Mouse (Mus musculus): ENCODE data around the gene Zfp81. TPM values are rescaled to one million over a fixed set of nuclear protein-coding genes. Genes with fewer than 3 reads are reported as not detected.
"Not testable (repeated sequence)": the region's sequence is repeated elsewhere in the genome, so short reads cannot be mapped to it uniquely, and the experiment has no call there.

Gene Zfp81
- total and polyA plus RNA-seq, 2 experiments, result 0.43 to 2.9 TPM

DNA sequence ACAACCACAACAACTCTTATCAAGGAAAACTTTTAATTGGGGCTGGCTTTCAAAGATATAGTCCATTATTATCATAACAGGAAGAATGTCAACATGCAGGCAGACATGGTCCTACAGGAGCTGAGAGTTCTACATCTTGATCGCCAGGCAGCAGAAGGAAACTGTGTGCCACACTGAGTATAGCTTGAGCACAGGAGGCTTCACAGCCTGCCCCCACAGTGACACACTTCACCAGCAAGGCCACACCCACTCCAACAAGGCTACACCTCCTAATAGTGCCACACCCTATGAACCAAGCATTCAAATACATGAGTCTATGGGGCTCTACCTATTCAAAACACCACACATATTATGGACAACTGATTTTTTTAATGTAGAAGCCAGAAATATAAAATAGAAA, 5.7 kb downstream of the Zfp81 start:
- H3K27me3 ChIP-seq (ENCODE audit: control insufficient read depth, insufficient read depth, low read length), result no peaks in the 10 kb centered on the region
- WGBS, result 100% methylated on average over 1 of the region's 1 CpGs
- DNase-seq (ENCODE audit: extremely low read depth, low read depth, low spot score), result no peak
- no peak overlapping the region for H3K27ac ChIP-seq (replicated peaks; ENCODE audit: insufficient read depth, low read depth, low read length)
- no peak for TF ChIP-seq CTCF (IDR thresholded peaks at IDR 0.05; ENCODE audit: low read depth, low read length)
- TF ChIP-seq POLR2A (IDR thresholded peaks at IDR 0.05; ENCODE audit: extremely low read depth, insufficient read depth, low read length), result no peak
- H3K4me3 ChIP-seq (ENCODE audit: insufficient read depth, low read depth, low read length), result no peak overlapping the region
- peaks cover 3% of the 10 kb centered on the region; the same call in 1 of the 2 replicates for H3K79me2 ChIP-seq (ENCODE audit: control insufficient read depth, insufficient read depth, low read length)
- H3K4me1 ChIP-seq (ENCODE audit: control insufficient read depth, insufficient read depth, low read length), result 0 out of 2 replicates have a peak, but pooled peaks cover under 1% of the 10 kb centered on the region
- H3K36me3 ChIP-seq (ENCODE audit: control insufficient read depth, insufficient read depth, low read length), result no peaks in the 10 kb centered on the region
- H3K9ac ChIP-seq (ENCODE audit: low read depth, low read length), result no peak overlapping the region

DNA sequence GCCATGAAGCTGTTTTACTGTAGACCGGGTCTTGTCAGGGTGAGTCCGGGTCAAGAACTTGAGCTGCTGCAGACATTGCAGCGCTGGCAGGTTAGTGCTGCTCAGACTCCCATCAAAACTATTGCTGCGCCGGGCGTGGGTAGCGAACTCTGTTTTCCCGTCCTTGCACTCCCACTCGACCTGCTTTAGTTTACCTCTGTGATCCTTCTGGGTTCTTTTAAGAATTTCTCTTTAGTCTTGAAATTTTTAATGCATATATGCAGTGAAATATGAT, 68.9 kb downstream of the Zfp81 start:
- not testable (repeated sequence) for H3K4me1 ChIP-seq (ENCODE audit: control insufficient read depth, insufficient read depth, low read length); DNase-seq (ENCODE audit: extremely low read depth, low read depth, low spot score); H3K79me2 ChIP-seq (ENCODE audit: control insufficient read depth, insufficient read depth, low read length); H3K27ac ChIP-seq (replicated peaks; ENCODE audit: insufficient read depth, low read depth, low read length); H3K4me3 ChIP-seq (ENCODE audit: insufficient read depth, low read depth, low read length); H3K36me3 ChIP-seq (ENCODE audit: control insufficient read depth, insufficient read depth, low read length); H3K27me3 ChIP-seq (ENCODE audit: control insufficient read depth, insufficient read depth, low read length); H3K9ac ChIP-seq (ENCODE audit: low read depth, low read length)
- WGBS, result no CpG with 5 or more reads among the region's 9 CpGs

DNA sequence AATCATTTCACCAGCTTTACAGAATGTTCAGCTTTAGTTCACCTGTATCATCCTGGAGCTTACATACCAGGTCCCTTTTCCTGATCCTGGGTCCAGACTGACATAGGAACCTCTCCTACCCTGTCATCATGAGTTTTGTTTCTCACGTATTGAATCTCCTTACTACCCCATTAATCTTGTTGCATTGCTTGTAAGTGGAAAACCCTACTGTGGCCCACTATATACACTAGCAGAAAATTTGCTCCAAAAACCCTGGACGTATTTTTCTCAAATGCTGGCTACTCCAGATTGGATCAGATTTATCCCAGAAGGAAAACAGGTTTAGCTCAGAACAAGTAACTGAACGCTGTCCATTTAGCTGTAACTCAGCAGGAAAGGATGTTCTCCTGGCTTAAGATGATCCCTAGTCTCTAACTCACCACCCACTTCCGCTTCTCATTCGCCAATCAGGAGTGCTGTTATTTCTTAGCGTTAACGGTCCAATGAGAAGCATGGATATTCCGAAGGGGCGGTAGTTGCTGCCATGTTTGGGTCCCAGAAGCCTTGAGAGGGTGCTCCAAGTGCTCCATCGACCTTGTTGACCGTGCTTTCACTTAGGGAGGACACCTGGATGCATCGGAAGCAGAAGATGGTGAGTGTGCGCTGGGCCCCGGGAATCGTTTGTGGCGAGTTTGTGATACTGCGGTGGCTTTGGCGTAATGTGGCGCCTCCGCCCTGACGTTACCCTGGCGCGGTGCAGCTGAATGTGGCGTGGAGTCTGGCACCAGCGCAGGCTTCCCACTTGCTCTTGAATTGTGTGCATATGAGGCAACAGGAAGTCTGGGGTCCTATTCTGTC, 69.4 kb downstream of the Zfp81 start, which contains the start of gene Zfp955b:
Gene Zfp955b, plus strand, starts transcription at position 506 of the 837 bp plus-strand sequence.
- H3K27ac ChIP-seq (replicated peaks; ENCODE audit: insufficient read depth, low read depth, low read length); H3K4me1 ChIP-seq (ENCODE audit: control insufficient read depth, insufficient read depth, low read length); H3K36me3 ChIP-seq (ENCODE audit: control insufficient read depth, insufficient read depth, low read length); H3K9ac ChIP-seq (ENCODE audit: low read depth, low read length); H3K27me3 ChIP-seq (ENCODE audit: control insufficient read depth, insufficient read depth, low read length); H3K4me3 ChIP-seq (ENCODE audit: insufficient read depth, low read depth, low read length); DNase-seq (ENCODE audit: extremely low read depth, low read depth, low spot score); H3K79me2 ChIP-seq (ENCODE audit: control insufficient read depth, insufficient read depth, low read length): not testable (repeated sequence)
- WGBS, result no CpG with 5 or more reads among the region's 25 CpGs

Other genes with a start within 250 kb of the Zfp81 start
- not detected in 2 replicates for gene Morc2b, start 219.2 kb downstream of the Zfp81 start, total RNA-seq (2014; rRNA removed)
- not detected in 2 replicates for gene Morc2b, start 219.2 kb downstream of the Zfp81 start, polyA plus RNA-seq (2012; rRNA removed)
- not detected in 2 replicates for gene Olfr55, start 190.4 kb downstream of the Zfp81 start, total RNA-seq (2014; rRNA removed)
- not detected in 2 replicates for gene Olfr55, start 190.4 kb downstream of the Zfp81 start, polyA plus RNA-seq (2012; rRNA removed)
- gene Olfr239, start 167.6 kb downstream of the Zfp81 start, total RNA-seq (2014; rRNA removed), result not detected in 2 replicates
- not detected in 2 replicates for gene Olfr239, start 167.6 kb downstream of the Zfp81 start, polyA plus RNA-seq (2012; rRNA removed)
- 0.07 TPM in 1 of 2 replicates, not detected in the other for gene Olfr1564, start 137.2 kb downstream of the Zfp81 start, total RNA-seq (2014; rRNA removed)
- gene Olfr1564, start 137.2 kb downstream of the Zfp81 start, polyA plus RNA-seq (2012; rRNA removed), result not detected in 2 replicates
- gene Zfp955a, start 103.7 kb downstream of the Zfp81 start, total RNA-seq (2014; rRNA removed), result 7.9 and 8.7 TPM in 2 replicates
- gene Zfp955a, start 103.7 kb downstream of the Zfp81 start, polyA plus RNA-seq (2012; rRNA removed), result 0.82 and 0.88 TPM in 2 replicates
- gene Olfr63, start 94.2 kb downstream of the Zfp81 start, total RNA-seq (2014; rRNA removed), result not detected in 2 replicates
- not detected in 2 replicates for gene Olfr63, start 94.2 kb downstream of the Zfp81 start, polyA plus RNA-seq (2012; rRNA removed)
- gene Zfp955b, start 69.3 kb downstream of the Zfp81 start, total RNA-seq (2014; rRNA removed), result 4.4 and 5.3 TPM in 2 replicates
- 0.70 and 0.78 TPM in 2 replicates for gene Zfp955b, start 69.3 kb downstream of the Zfp81 start, polyA plus RNA-seq (2012; rRNA removed)
- gene Zfp101, start 35.8 kb upstream of the Zfp81 start, total RNA-seq (2014; rRNA removed), result 4.2 and 6.0 TPM in 2 replicates
- gene Zfp101, start 35.8 kb upstream of the Zfp81 start, polyA plus RNA-seq (2012; rRNA removed), result 0.68 and 0.73 TPM in 2 replicates
- gene Actl9, start 74.0 kb upstream of the Zfp81 start, total RNA-seq (2014; rRNA removed), result not detected in 2 replicates
- 0.16 TPM in 1 of 2 replicates, not detected in the other for gene Actl9, start 74.0 kb upstream of the Zfp81 start, polyA plus RNA-seq (2012; rRNA removed)
- gene Adamts10, start 165.3 kb upstream of the Zfp81 start, total RNA-seq (2014; rRNA removed), result 6.5 and 7.0 TPM in 2 replicates
- 6.6 and 8.6 TPM in 2 replicates for gene Adamts10, start 165.3 kb upstream of the Zfp81 start, polyA plus RNA-seq (2012; rRNA removed)
- 1.7 and 2.9 TPM in 2 replicates for gene Myo1f, start 196.8 kb upstream of the Zfp81 start, total RNA-seq (2014; rRNA removed)
- gene Myo1f, start 196.8 kb upstream of the Zfp81 start, polyA plus RNA-seq (2012; rRNA removed), result 1.1 and 1.4 TPM in 2 replicates

All from liver, adult 2 months (tissue).